Mouse (Mus musculus) ES-Bruce4 (cell line): ENCODE measurements around the gene Kcnk1.

Experiments used
- CTCF ChIP-seq: IDR thresholded peaks from one replicate; pipeline ENCODE4 v1.8.1; 2011; ENCODE audit warnings: low read depth, low read length
- EP300 ChIP-seq: IDR thresholded peaks from 2 replicates; pipeline ENCODE4 v1.6.1; 2011; ENCODE audit warnings: low read depth, low read length; ENCODE audit not compliant: insufficient read depth
- POLR2A ChIP-seq: IDR thresholded peaks from one replicate; pipeline ENCODE4 v1.8.1; 2011; ENCODE audit warnings: low read length; ENCODE audit not compliant: insufficient read depth

- TF ChIP-seq POLR2A (no peak), CTCF (no peak), EP300 (no peak)
Observed at GRCm38 (mm10) chr8:126067306-126067705, 72.3 kb downstream of the Kcnk1 start.
